Mouse (Mus musculus) liver, embryonic 13.5 days (tissue): ENCODE measurements around the gene Sap25. TPM values are rescaled to one million over a fixed set of nuclear protein-coding genes. Genes with fewer than 3 reads are reported as not detected.
A peak's percentile ranks its signal among the peaks of the same experiment; 100 is the strongest.

Experiments
- ATAC-seq: fragments of 200-750 bp; cut with Nextera tagmentation; 2 replicates; pipeline ENCODE4 v1.8.0; 2017; ENCODE audit warnings: low read depth, mild to moderate bottlenecking, moderate number of reproducible peaks, moderate library complexity
- DNase-seq: peaks from one replicate; pipeline ENCODE4 v3.0.0; 2022
- H3K27ac ChIP-seq: fragments of 300-500 bp; sonication (generic); 2 replicates; pipeline ENCODE4 v1.5.1; 2015; ENCODE audit warnings: moderate library complexity, mild to moderate bottlenecking, inconsistent platforms
- H3K27me3 ChIP-seq: fragments of 300-500 bp; sonication (generic); 2 replicates; pipeline ENCODE4 v1.6.1; 2015; ENCODE audit warnings: mild to moderate bottlenecking, inconsistent platforms
- H3K36me3 ChIP-seq: fragments of 300-500 bp; sonication (generic); 2 replicates; pipeline ENCODE4 v1.6.1; 2015; ENCODE audit warnings: mild to moderate bottlenecking, inconsistent platforms
- H3K4me1 ChIP-seq: fragments of 300-500 bp; sonication (generic); replicated peaks from 2 replicates; pipeline ENCODE4 v1.6.1; 2015; ENCODE audit warnings: inconsistent platforms
- H3K4me2 ChIP-seq: fragments of 300-500 bp; sonication (generic); 2 replicates; pipeline ENCODE4 v1.6.1; 2015; ENCODE audit warnings: inconsistent platforms, mild to moderate bottlenecking, moderate library complexity
- H3K4me3 ChIP-seq: fragments of 300-500 bp; sonication (generic); replicated peaks from 2 replicates; pipeline ENCODE4 v1.5.1; 2015; ENCODE audit warnings: mild to moderate bottlenecking, inconsistent platforms
- H3K9ac ChIP-seq: fragments of 300-500 bp; sonication (generic); 2 replicates; pipeline ENCODE4 v1.6.1; 2015; ENCODE audit warnings: mild to moderate bottlenecking, inconsistent platforms
- H3K9me3 ChIP-seq: fragments of 300-500 bp; sonication (generic); replicated peaks from 2 replicates; pipeline ENCODE4 v1.6.1; 2016; ENCODE audit warnings: inconsistent platforms
- WGBS: fragments of 180-500 bp; shearing (Covaris S2); methylation state at CpG from one replicate; pipeline ENCODE4 v1.1.7; 2015; ENCODE audit not compliant: insufficient replicate concordance; 5-methylcytosine and 5-hydroxymethylcytosine counted together
- polyA plus RNA-seq: library from polyadenylated mRNA; unstranded; fragments of >200 nt; fragmentation: Nextera tagmentation; extraction: Ambion mirVana; gene quantifications from 2 replicates; pipeline ENCODE4 v1.2.1, GENCODE M21; 2015

Gene Sap25
- polyA plus RNA-seq, 1 experiment from 2014 or later = 2.8 TPM

DNA sequence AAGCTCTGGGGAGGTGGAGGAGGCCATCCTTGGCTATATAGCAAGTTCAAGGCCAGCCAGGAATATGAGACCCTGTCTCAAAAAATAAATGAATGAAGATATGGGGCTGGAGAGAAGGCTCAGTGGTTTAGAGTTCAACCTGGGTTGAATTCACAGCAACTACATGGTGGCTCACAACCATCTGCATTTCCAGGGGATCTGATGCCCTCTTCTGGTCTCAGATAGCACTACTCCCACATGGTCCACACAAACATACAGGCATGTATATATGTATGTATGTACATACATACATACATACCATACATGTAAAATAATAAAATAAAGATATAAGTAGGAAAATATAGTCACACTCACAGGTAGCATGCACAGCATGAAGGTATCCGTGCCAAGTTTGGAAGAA is 29.1 kb downstream of the Sap25 start:
- Histone ChIP-seq H3K27me3 (no peaks in the 10 kb centered on the region), H3K9ac (no peak overlapping the region), H3K4me1 (peaks cover 51% of the 10 kb centered on the region), H3K27ac (0 out of 2 replicates have a peak overlapping the region, but pooled peaks have one; percentile 93), H3K36me3 (peaks cover 68% of the 10 kb centered on the region), H3K9me3 (no peaks in the 10 kb centered on the region), H3K4me3 (no peak overlapping the region), H3K4me2 (no peak overlapping the region)
- DNase-seq (no peak), ATAC-seq (no peak)
- WGBS = 97% methylated on average over 1 of the region's 1 CpGs

DNA sequence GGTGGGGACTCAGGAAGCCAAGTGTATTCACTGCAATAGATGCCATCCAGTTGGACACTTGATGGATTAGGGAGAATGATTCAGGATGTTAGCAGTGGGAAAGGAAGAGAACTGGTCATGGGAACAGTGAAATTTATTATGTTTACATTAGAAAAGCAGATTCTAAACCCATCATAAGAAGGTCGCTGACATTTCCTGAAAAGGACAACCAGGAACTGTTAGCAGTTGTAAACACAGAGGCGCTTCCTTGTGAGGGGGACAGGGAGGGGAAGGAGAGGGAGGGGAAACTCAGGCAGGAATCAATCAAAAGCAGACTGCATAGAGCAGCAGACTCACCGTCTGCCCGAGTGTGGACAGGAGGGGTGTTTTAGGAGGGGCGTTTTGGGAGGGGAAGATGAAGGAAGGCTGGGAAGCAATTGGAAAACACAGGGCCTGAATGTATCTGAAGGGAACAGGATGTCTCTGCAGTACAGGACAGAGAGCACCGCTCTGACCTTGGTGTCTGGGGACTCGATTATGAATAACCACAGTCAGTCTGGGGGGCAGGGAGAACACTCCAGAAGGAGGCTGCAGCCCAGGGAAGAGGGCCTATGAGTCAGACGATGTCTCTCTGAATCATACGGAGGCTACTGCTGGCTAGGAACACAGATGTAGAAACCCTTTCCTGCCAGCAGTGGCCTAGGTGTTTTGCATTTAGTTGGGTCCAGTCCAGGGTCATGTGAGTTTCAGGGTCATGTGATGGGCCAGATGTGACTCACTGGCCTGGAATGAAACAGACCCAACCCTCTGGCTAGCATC is 30.5 kb downstream of the Sap25 start:
- DNase-seq (no peak), ATAC-seq (peak; percentile 8; the same call in 1 of the 2 replicates)
- Histone ChIP-seq H3K4me1 (peaks cover 61% of the 10 kb centered on the region), H3K4me3 (no peak overlapping the region), H3K9ac (peak overlapping the region; percentile 67), H3K9me3 (no peaks in the 10 kb centered on the region), H3K27ac (peak overlapping the region; percentile 93), H3K27me3 (no peaks in the 10 kb centered on the region), H3K36me3 (peaks cover 62% of the 10 kb centered on the region), H3K4me2 (0 out of 2 replicates have a peak overlapping the region, but pooled peaks have one; percentile 14)
- 29% methylated on average over 9 of the region's 9 CpGs for WGBS

DNA sequence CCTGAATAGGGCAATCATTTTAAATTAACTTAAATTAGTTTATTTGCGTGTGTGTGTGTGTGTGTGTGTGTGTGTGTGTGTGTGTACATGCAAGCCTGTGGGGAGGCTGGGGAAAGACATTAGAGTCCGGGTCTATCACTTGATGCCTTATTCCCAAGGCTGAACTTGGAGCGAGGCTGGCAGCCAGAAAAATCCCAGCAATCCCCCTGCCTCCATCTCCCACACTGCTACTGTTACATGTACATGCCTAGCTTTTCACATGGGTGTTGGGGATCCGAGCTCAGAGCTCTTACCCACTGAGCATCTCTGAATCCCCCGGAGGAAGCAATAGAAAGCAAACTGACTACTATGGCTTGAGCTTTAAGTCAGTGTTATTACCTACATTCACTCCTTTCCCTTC is 31.2 kb downstream of the Sap25 start:
- Histone ChIP-seq H3K4me3 (0 out of 2 replicates have a peak overlapping the region, but pooled peaks have one; percentile 22), H3K9ac (peak overlapping the region; percentile 67), H3K4me1 (peaks cover 61% of the 10 kb centered on the region), H3K36me3 (peaks cover 62% of the 10 kb centered on the region), H3K4me2 (peak overlapping the region; percentile 56), H3K27ac (peak overlapping the region; percentile 93), H3K9me3 (no peaks in the 10 kb centered on the region), H3K27me3 (no peaks in the 10 kb centered on the region)
- 83% methylated on average over 5 of the region's 5 CpGs for WGBS
- ATAC-seq = no peak
- DNase-seq = no peak

DNA sequence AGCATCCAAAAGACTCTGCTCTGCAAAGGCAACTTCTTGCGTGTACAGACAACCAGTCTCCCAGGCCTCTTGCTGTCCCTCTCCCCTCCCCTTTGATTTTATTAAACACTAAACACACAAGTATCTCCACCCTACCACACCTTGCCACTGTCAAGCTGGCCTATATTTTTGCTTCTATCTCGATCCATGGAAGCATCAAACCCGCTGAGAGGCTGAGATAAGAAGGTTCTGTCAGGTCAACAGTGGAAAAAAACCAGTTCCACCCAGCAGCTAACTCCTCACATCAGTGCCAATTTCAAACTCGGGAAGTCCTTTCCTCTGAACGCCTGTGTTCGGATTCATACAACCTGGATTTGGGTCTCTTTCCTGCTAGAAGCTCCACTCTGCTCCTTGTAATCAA is 31.9 kb downstream of the Sap25 start:
- peak; percentile 88 for ATAC-seq
- 39% methylated on average over 6 of the region's 6 CpGs for WGBS
- H3K4me2 ChIP-seq = peak overlapping the region; percentile 56

DNA sequence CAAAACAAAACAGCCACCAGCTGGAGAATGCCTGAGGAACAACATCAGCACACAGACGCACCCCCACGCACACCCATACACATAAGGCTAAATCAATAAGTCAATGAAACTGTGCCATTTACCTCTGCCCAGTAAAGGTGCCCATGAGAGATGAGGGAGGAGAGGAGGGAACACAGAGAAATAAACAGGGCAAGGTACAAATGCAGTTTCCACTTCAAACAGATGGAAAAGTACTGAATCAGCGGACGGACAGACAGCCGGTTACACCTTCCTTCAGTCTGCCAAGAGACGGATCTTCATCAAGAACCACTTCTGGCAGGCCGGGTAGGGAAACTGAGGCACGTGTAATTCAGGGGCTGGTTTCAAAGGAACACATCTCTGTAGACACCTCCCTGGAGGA is 33.7 kb downstream of the Sap25 start:
- no peaks in the 10 kb centered on the region for H3K27me3 ChIP-seq
- DNase-seq = no peak
- no peak overlapping the region for H3K4me3 ChIP-seq
- ATAC-seq = no peak
- H3K9ac ChIP-seq = no peak overlapping the region
- H3K27ac ChIP-seq = peak overlapping the region; percentile 93; the same call in 1 of the 2 replicates
- peaks cover 71% of the 10 kb centered on the region for H3K36me3 ChIP-seq
- H3K9me3 ChIP-seq = no peaks in the 10 kb centered on the region
- H3K4me2 ChIP-seq = no peak overlapping the region
- peaks cover 78% of the 10 kb centered on the region for H3K4me1 ChIP-seq
- 85% methylated on average over 8 of the region's 8 CpGs for WGBS

More for the DNA sequence above, 31.9 kb downstream of the Sap25 start:
- peaks cover 62% of the 10 kb centered on the region for H3K36me3 ChIP-seq
- peaks cover 67% of the 10 kb centered on the region for H3K4me1 ChIP-seq
- peak; percentile 69 for DNase-seq
- H3K9ac ChIP-seq = peak overlapping the region; percentile 67
- H3K4me3 ChIP-seq = peak overlapping the region; percentile 22
- no peaks in the 10 kb centered on the region for H3K9me3 ChIP-seq
- H3K27ac ChIP-seq = peak overlapping the region; percentile 93
- no peaks in the 10 kb centered on the region for H3K27me3 ChIP-seq

DNA sequence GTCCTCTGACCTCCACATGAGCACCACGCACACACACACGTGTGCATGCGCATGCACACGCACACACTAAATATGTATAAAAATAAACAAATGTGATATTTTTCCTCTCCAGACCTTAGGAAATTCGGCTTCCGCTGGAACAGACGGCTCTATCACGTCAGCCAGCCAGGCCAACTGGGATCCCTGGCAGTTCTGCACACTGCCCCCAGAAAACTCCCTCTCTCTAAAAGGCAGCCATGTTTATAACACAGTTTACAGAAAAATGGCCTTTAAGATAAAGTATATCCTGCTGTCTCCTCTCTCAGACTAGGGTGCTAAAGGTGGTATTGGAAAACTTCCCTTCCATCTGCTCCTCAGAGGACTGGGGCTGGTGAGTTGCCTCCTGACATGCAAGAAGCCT is 36.7 kb downstream of the Sap25 start:
- ATAC-seq (no peak), DNase-seq (no peak)
- no peak overlapping the region for H3K4me3 ChIP-seq
- H3K9me3 ChIP-seq = no peaks in the 10 kb centered on the region
- peak overlapping the region; percentile 50 for H3K27ac ChIP-seq
- H3K9ac ChIP-seq = no peak overlapping the region
- WGBS = 92% methylated on average over 8 of the region's 8 CpGs
- no peak overlapping the region for H3K4me2 ChIP-seq
- H3K4me1 ChIP-seq = peaks cover 79% of the 10 kb centered on the region
- peaks cover 82% of the 10 kb centered on the region for H3K36me3 ChIP-seq
- H3K27me3 ChIP-seq = no peaks in the 10 kb centered on the region

DNA sequence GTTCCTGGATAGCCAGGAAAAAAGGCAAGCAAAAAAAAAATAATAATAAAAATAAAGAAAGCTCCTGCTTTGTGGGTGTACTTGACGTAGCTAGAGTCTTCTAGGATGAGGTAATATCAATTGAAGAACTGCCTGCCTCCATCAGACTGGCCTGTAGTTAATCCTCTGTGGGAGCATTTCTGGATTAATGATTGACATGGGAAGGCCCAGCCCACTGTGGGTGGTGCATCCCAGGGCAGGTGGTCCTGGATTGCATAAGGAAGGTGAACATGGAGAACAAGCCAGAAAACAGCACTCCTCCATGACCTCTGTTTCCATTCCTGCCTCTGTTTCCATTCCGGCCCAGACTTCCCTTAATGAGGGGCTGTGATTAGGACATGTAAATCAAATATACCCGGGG is 37.6 kb downstream of the Sap25 start:
- no peak overlapping the region for H3K4me3 ChIP-seq
- no peak overlapping the region for H3K27ac ChIP-seq
- peaks cover 80% of the 10 kb centered on the region for H3K36me3 ChIP-seq
- 82% methylated on average over 3 of the region's 3 CpGs for WGBS
- no peak overlapping the region for H3K4me2 ChIP-seq
- H3K9ac ChIP-seq = no peak overlapping the region
- no peaks in the 10 kb centered on the region for H3K27me3 ChIP-seq
- DNase-seq (no peak), ATAC-seq (no peak)
- peaks cover 79% of the 10 kb centered on the region for H3K4me1 ChIP-seq
- no peaks in the 10 kb centered on the region for H3K9me3 ChIP-seq

DNA sequence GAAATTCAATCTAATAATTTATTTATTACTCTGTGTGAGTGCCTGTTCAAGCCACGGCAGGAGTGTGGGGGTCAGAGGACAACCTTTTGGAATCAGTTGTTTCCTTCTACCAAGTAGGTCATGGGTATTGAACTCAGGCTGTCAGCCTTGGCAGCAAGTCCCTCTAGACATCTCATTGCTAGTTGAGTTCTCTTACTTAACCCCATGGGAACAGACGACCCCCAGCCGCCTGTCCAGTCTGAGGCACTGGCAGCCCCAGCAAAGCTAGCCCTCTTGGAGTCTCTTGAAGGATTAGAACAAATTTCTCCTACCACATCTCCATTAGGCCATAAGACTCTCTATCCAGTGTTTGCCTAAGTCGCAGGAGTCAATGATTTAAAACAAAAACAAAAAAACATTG is 38.6 kb downstream of the Sap25 start:
- H3K9ac ChIP-seq = no peak overlapping the region
- no peak overlapping the region for H3K4me2 ChIP-seq
- no peaks in the 10 kb centered on the region for H3K27me3 ChIP-seq
- H3K4me1 ChIP-seq = peaks cover 70% of the 10 kb centered on the region
- H3K4me3 ChIP-seq = no peak overlapping the region
- peak overlapping the region; percentile 39; the same call in 1 of the 2 replicates for H3K27ac ChIP-seq
- H3K36me3 ChIP-seq = peaks cover 70% of the 10 kb centered on the region
- H3K9me3 ChIP-seq = no peaks in the 10 kb centered on the region
- DNase-seq (no peak), ATAC-seq (no peak)
- 90% methylated on average over 4 of the region's 4 CpGs for WGBS

DNA sequence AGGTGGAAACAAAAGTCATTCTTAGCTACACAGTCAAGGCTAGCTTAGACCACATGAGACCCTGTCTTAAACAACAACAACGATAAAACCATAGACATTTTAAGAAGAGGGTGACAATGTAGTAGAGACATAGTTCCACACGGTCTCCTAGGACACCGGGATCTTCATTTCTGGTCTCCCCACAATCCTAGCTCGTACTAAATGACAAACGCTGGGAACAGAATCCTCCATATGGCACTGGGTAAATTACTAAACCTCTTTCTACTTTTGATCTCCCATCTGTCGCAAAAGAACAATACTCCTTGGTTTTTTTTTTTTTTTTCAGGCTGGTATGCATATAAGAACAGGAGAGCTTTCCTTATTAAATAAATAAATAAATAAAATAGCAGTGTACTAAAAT is 41.4 kb downstream of the Sap25 start:
- Histone ChIP-seq H3K4me1 (peaks cover 80% of the 10 kb centered on the region), H3K36me3 (peaks cover 48% of the 10 kb centered on the region), H3K4me2 (peak overlapping the region; percentile 94), H3K27me3 (no peaks in the 10 kb centered on the region), H3K9me3 (no peaks in the 10 kb centered on the region), H3K27ac (peak overlapping the region; percentile 92), H3K9ac (peak overlapping the region; percentile 93), H3K4me3 (peak overlapping the region; percentile 97)
- 88% methylated on average over 6 of the region's 6 CpGs for WGBS
- ATAC-seq (no peak), DNase-seq (no peak)

DNA sequence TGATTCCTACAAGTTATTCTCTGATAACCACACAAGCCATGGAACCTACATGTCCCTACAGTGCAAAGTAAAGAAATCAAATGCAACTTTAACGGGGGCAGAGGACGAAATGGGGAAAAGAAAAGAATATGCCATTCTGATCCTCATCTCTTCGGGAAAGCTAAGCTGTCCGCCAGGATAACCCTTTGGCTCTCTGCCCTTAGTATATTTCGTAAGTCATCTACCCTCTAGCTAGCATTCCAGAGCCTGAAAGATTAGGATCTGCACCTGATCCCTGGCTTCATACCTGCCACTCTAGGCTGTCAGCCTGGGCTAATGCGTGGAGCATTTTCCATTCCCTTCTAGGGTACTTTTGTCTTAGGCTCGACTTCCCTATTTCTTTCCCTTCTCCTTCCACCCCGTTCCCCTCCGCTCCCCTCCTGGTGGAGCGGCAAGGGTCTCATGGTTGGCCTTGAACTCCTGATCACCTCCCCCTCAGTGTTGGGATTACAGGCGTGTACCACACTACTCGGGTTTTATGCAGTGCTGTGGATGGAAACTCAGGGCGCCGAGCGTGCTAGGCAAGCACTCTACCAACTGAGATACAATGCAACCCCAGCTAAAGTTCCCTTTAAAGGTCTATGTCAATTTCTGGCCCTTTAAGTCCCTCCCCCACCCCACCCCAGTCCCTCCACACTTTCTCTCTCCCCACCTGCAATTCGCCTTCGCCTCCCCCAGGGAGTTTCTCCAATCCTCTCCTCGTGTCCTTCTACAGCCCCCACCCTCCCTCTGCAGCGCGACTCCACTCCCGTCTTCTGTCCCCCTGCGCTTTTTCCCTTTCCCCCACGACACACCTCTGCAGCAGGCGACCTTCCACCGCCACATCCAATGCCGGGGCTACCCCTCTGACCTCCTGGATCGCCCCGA is 42.5 kb downstream of the Sap25 start:
- Histone ChIP-seq H3K9me3 (no peaks in the 10 kb centered on the region), H3K27me3 (no peaks in the 10 kb centered on the region), H3K4me3 (peak overlapping the region; percentile 97), H3K9ac (peak overlapping the region; percentile 93), H3K36me3 (peaks cover 38% of the 10 kb centered on the region), H3K4me2 (peak overlapping the region; percentile 94), H3K27ac (peak overlapping the region; percentile 92), H3K4me1 (peaks cover 84% of the 10 kb centered on the region)
- 4% methylated on average over 28 of the region's 28 CpGs for WGBS
- no peak for DNase-seq
- no peak for ATAC-seq
